Mouse (Mus musculus) forebrain, embryonic 11.5 days (tissue): ENCODE data around the gene Tspan32. TPM values are rescaled to one million over a fixed set of nuclear protein-coding genes. Genes with fewer than 3 reads are reported as not detected.

ENCODE experiments used
- ATAC-seq: fragments of 200-750 bp; cut with Nextera tagmentation; replicated peaks from 2 replicates; pipeline ENCODE4 v1.8.0; 2017; ENCODE audit warnings: moderate TSS enrichment; ENCODE audit not compliant: low FRiP score
- DNase-seq: peaks from one replicate; pipeline ENCODE4 v3.0.0-alpha.2; 2017; ENCODE audit warnings: low spot score
- H3K27ac ChIP-seq: fragments of 300-500 bp; sonication (generic); 2 replicates; pipeline ENCODE4 v1.5.1; 2014; ENCODE audit warnings: low read depth, low read length
- H3K27me3 ChIP-seq: fragments of 300-500 bp; sonication (generic); 2 replicates; pipeline ENCODE4 v1.6.1; 2014; ENCODE audit warnings: mild to moderate bottlenecking, low read length, mixed read lengths; ENCODE audit not compliant: control insufficient read depth, insufficient read depth
- H3K36me3 ChIP-seq: fragments of 300-500 bp; sonication (generic); 2 replicates; pipeline ENCODE4 v1.6.1; 2014; ENCODE audit warnings: mild to moderate bottlenecking, low read length, moderate library complexity, mixed read lengths; ENCODE audit not compliant: control insufficient read depth, insufficient read depth
- H3K4me1 ChIP-seq: fragments of 300-500 bp; sonication (generic); replicated peaks from 2 replicates; pipeline ENCODE4 v1.6.1; 2014; ENCODE audit warnings: low read length, mixed read lengths; ENCODE audit not compliant: control insufficient read depth, insufficient read depth
- H3K4me2 ChIP-seq: fragments of 300-500 bp; sonication (generic); 2 replicates; pipeline ENCODE4 v1.6.1; 2014; ENCODE audit warnings: low read depth, mild to moderate bottlenecking, low read length, moderate library complexity, mixed read lengths; ENCODE audit not compliant: severe bottlenecking
- H3K4me3 ChIP-seq: fragments of 300-500 bp; sonication (generic); 2 replicates; pipeline ENCODE4 v1.5.1; 2014; ENCODE audit warnings: low read depth, low read length
- H3K9ac ChIP-seq: fragments of 300-500 bp; sonication (generic); 2 replicates; pipeline ENCODE4 v1.6.1; 2014; ENCODE audit warnings: low read length
- H3K9me3 ChIP-seq: fragments of 300-500 bp; sonication (generic); 2 replicates; pipeline ENCODE4 v1.6.1; 2016; ENCODE audit warnings: low read length, mixed read lengths; ENCODE audit not compliant: control insufficient read depth
- WGBS: fragments of 180-500 bp; shearing (Covaris S2); extraction: QIAGEN DNeasy Blood & Tissue Kit; methylation state at CpG from one replicate; pipeline ENCODE4 v1.1.7; 2014; 5-methylcytosine and 5-hydroxymethylcytosine counted together
- polyA plus RNA-seq: library from polyadenylated mRNA; unstranded; fragments of >200 nt; fragmentation: Nextera tagmentation; extraction: Ambion mirVana; gene quantifications from 2 replicates; pipeline ENCODE4 v1.2.1, GENCODE M21; 2014

Tspan32 gene
- polyA plus RNA-seq, 1 experiment from 2014 or later = 5.3 TPM

DNA sequence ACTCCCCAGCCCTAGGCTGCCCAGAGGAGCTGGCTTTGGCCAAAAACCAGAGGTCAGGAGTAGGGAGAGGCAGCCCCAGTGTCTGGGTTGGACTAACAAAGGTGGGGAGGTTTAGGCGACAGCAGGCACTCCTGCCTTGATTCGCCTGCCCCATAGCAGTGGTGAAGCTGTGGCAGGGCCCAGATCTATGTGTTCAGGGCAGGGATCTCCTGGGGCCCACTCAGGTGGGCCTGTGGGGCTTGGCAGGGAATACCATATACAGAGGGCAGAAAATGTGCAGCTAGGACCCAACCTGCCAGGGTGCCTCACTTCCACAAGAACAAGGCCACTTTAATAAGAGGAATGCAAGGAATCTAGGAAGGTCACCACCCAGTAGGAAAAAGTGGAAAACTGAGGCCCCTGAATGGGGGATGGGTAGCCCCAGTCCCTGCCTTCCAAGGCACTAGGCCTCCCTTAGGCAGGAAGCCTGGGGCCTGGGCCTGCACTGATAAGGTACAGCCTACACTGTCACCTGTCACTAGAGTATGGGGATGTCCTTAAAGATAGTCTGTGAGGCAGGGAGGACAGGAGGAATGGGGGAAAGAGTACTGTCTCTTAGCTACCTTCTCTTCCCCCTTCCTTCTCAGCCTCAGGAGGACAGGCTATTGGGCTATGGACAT lies 1.4 kb downstream of the Tspan32 start:
- DNase-seq (no peak), ATAC-seq (no peak)
- H3K27ac ChIP-seq = 0 out of 2 replicates have a peak overlapping the region, but pooled peaks have one; percentile 6
- WGBS = 68% methylated on average over 2 of the region's 2 CpGs
- no peak overlapping the region for H3K4me2 ChIP-seq
- 0 out of 2 replicates have a peak, but pooled peaks cover 4% of the 10 kb centered on the region for H3K4me1 ChIP-seq
- H3K9ac ChIP-seq = no peak overlapping the region
- H3K36me3 ChIP-seq = no peaks in the 10 kb centered on the region
- H3K27me3 ChIP-seq = no peaks in the 10 kb centered on the region
- no peak overlapping the region for H3K4me3 ChIP-seq
- H3K9me3 ChIP-seq = no peaks in the 10 kb centered on the region

DNA sequence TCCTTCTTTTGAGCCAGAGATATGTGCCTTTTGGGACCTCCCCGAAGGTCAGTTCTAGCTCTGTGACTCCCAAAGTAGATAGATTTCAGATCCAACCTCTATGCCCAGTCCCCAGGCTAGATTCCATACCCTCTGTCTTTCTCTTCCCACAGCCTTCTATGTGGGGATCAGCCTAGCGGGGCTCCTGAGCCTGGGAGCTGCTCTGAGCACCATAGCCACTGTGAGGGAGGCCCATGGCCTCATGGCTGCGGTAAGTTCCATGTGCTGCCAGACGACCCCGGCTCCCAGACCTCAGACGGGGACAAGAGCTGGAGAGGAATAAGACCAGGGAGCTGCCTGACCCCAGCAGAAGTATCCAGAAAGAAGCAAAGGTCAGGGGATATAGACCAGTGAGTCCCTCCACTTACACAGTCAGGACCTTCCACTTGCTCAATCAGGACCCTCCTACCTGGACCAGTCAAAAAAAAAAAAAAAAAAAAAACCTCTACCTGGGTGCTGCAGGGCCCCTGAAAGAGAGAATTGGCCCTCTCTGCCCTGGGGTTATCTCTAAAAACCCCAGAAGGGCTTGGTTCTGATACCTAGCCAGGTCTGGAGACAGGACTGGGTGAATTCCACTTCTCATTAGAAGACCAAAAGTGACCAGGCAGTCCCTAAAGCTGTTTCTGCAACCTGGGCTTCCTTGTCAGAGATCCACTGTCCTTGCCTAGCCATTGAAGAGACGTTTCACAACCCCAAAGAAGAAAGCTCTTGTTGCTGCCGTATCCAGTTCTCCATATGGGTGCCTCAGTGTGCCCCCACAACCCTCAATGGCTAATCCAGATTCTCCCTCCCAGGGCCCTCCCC lies 2.1 kb downstream of the Tspan32 start:
- DNase-seq (no peak), ATAC-seq (no peak)
- Histone ChIP-seq H3K27me3 (no peaks in the 10 kb centered on the region), H3K4me1 (0 out of 2 replicates have a peak, but pooled peaks cover 4% of the 10 kb centered on the region), H3K4me2 (peak overlapping the region; percentile 0; the same call in 1 of the 2 replicates), H3K4me3 (no peak overlapping the region), H3K9me3 (no peaks in the 10 kb centered on the region), H3K36me3 (no peaks in the 10 kb centered on the region), H3K9ac (0 out of 2 replicates have a peak overlapping the region, but pooled peaks have one; percentile 1), H3K27ac (no peak overlapping the region)
- 92% methylated on average over 8 of the region's 8 CpGs for WGBS

DNA sequence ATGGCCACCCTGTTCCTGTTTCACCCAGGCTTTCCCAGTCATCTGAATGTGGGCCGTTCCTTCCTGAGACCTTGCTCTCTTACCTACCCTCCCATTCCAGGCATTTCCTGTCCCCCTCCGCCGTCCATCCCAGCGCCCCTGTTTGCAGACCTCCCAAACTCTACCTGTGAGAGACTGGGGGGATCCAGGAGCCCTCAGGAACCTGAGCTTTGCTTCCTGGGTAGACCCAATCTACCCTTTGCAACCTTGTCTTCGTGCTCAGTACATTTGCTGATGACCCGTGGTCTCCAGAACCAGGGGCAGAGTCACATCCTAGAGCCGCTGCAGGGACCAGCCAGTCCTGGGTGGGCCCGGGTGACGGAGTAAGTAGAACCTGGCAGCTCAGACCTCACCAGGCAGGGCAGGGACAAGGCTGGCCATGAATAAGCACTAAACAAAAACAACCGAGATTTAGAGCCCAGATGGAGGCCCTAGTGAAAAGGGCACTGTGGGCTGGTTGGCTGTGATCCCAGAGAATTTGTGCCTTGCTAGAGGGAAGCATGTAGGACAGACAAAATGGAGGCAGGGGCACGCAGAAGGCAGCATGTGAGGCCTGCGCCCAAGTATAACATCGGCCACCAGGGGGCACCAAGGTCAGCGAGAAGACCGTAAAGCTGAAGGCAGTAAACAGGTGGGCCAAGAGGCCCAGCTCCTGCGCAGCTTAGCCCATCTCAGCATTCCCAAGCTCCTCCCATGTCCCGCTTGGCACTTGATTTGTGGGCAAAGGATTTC lies 2.9 kb downstream of the Tspan32 start:
- Histone ChIP-seq H3K27ac (no peak overlapping the region), H3K4me1 (0 out of 2 replicates have a peak, but pooled peaks cover 4% of the 10 kb centered on the region), H3K4me3 (no peak overlapping the region), H3K27me3 (no peaks in the 10 kb centered on the region), H3K9me3 (no peaks in the 10 kb centered on the region), H3K36me3 (no peaks in the 10 kb centered on the region), H3K4me2 (peak overlapping the region; percentile 0; the same call in 1 of the 2 replicates), H3K9ac (peak overlapping the region; percentile 12; the same call in 1 of the 2 replicates)
- WGBS = 42% methylated on average over 17 of the region's 17 CpGs
- DNase-seq (peak; percentile 92), ATAC-seq (peak; percentile 82)

DNA sequence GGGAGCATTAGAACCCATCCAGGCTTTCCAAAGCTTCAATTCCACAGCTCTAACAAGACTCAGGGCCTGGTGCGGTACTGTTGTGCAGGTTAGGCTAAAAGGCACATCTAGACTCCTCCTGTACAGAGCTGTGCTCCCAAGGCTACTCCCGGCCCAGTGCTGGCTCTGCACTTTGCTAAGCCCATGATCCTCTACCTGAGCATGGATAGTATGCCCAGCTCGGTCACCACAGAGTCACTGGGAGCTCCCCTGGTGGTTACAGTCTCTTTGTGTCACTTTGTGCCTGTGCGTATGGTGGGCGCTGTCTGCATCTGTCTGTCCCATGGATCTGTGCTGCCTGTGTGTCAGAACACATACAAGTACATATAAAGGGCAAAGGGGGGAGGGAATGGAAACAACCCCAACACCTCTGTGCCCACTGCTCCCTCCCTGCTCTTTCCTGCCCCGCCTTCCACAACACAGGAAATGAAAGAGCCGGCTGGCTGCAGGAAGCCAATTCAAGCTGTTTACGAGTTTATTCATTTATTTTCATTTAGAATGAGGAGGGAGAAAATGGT lies 3.6 kb downstream of the Tspan32 start:
- no peaks in the 10 kb centered on the region for H3K36me3 ChIP-seq
- no peaks in the 10 kb centered on the region for H3K9me3 ChIP-seq
- peak; percentile 42 for ATAC-seq
- no peak for DNase-seq
- 0 out of 2 replicates have a peak, but pooled peaks cover 4% of the 10 kb centered on the region for H3K4me1 ChIP-seq
- WGBS = 73% methylated on average over 8 of the region's 8 CpGs
- no peak overlapping the region for H3K4me3 ChIP-seq
- H3K9ac ChIP-seq = 0 out of 2 replicates have a peak overlapping the region, but pooled peaks have one; percentile 9
- H3K27ac ChIP-seq = no peak overlapping the region
- 0 out of 2 replicates have a peak overlapping the region, but pooled peaks have one; percentile 3 for H3K4me2 ChIP-seq
- H3K27me3 ChIP-seq = no peaks in the 10 kb centered on the region

DNA sequence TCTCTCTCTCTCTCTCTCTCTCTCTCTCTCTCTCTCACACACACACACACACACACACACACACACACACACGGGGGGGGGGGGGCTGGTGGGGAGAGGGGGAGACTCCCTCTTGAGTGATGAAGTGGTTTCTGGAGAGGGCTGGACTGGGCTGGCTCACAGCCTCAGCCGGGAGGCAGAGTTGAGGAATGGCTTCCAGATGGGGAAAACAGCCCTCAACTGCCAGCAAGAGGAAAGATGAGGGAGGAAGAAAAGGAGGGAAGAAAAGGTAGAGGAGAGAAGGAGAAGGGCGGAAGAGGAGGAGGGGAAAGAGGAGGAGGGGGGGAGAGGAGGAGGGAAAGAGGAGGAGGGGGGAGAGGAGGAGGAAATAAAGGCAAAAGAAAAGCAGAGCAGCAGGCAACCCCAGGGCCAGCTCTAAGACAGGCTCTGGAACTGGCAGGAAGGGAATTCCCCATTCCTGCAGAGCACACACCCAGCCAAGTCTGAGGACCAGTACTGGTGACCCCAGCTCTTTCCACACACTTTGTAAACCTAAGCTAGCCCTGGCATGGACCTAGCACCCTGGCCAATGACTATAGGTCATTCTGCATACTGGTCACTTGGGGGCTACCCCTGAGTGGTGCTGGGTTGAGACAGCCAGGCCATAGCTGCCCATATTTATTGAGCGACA lies 4.3 kb downstream of the Tspan32 start:
- DNase-seq = no peak
- ATAC-seq = no peak
- H3K27me3 ChIP-seq = no peaks in the 10 kb centered on the region
- H3K4me3 ChIP-seq = no peak overlapping the region
- no peak overlapping the region for H3K4me2 ChIP-seq
- 66% methylated on average over 3 of the region's 4 CpGs for WGBS
- H3K4me1 ChIP-seq = 0 out of 2 replicates have a peak, but pooled peaks cover 4% of the 10 kb centered on the region
- no peak overlapping the region for H3K27ac ChIP-seq
- no peaks in the 10 kb centered on the region for H3K36me3 ChIP-seq
- no peaks in the 10 kb centered on the region for H3K9me3 ChIP-seq
- H3K9ac ChIP-seq = no peak overlapping the region

DNA sequence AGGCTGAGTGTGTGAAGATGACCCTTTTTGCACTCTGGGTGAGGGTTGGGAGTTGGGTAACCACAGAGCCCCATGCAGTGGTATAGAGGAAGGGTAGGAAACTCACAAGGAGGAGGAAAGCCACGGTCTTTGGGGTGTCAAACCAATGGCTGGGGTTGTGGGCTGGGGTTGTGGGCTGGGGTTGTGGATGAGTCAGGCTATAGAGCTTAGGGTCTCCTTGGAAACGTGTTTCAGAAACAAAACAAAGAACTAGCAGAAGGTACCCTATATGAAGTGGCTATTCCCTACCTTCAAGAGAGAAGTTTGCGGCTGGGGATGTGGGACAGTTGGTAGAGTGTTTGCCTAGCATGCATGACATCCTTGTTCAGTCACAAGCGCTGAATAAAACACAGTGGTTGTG lies 5.2 kb downstream of the Tspan32 start:
- H3K4me1 ChIP-seq = 0 out of 2 replicates have a peak, but pooled peaks cover 4% of the 10 kb centered on the region
- H3K9ac ChIP-seq = no peak overlapping the region
- DNase-seq = no peak
- H3K4me2 ChIP-seq = no peak overlapping the region
- H3K27me3 ChIP-seq = no peaks in the 10 kb centered on the region
- H3K36me3 ChIP-seq = no peaks in the 10 kb centered on the region
- 85% methylated on average over 4 of the region's 4 CpGs for WGBS
- H3K4me3 ChIP-seq = no peak overlapping the region
- H3K27ac ChIP-seq = no peak overlapping the region
- H3K9me3 ChIP-seq = no peaks in the 10 kb centered on the region
- no peak for ATAC-seq

DNA sequence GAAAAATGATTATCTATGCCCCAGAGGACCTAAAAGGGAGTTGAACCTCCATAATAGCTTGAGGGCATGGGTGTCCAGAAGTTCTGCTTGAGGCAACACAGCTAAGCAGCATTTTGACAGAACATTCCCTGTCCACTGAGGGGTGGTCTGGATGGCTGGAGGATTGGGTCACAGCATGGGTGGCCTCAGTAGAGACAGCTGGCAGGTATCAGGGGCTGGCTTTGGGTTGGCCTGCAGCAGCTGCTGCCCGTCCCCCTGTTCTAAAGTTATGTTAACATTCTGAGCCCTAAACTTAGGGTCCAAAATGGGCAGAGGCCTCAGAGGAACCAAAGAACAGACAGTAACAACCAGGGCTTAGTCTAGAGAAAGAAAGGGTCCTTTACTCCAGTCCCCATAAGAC lies 6.4 kb downstream of the Tspan32 start:
- ATAC-seq (no peak), DNase-seq (no peak)
- no peaks in the 10 kb centered on the region for H3K9me3 ChIP-seq
- H3K4me3 ChIP-seq = no peak overlapping the region
- no peak overlapping the region for H3K4me2 ChIP-seq
- H3K27me3 ChIP-seq = no peaks in the 10 kb centered on the region
- H3K36me3 ChIP-seq = no peaks in the 10 kb centered on the region
- 0 out of 2 replicates have a peak, but pooled peaks cover 4% of the 10 kb centered on the region for H3K4me1 ChIP-seq
- no peak overlapping the region for H3K9ac ChIP-seq
- H3K27ac ChIP-seq = no peak overlapping the region
- 100% methylated on average over 1 of the region's 1 CpGs for WGBS
